ENCODE assay signal across 29 mouse cellular contexts in genomic region chr7:137875306-137875705, GRCm38 (mm10).
"Had no signal": no experiment of that assay in that cellular context is flagged by ENCODE, and none has a peak within 500 bp of the region (broad histone marks: within the 10 kb centered on the region; RNA-seq: fewer than 3 reads in every experiment).

No protein-coding gene starts in this region.

- H3K27ac ChIP-seq: limb, embryonic 10.5 days; limb, embryonic 12.5 days; limb, embryonic 13.5 days; limb, embryonic 15.5 days; liver, embryonic 12.5 days; liver, embryonic 13.5 days; liver, embryonic 14.5 days; liver, embryonic 15.5 days; lung, embryonic 15.5 days; macrophage; midbrain, embryonic 10.5 days; midbrain, embryonic 12.5 days; midbrain, embryonic 13.5 days; midbrain, embryonic 15.5 days had no signal

- H3K9ac ChIP-seq: limb, embryonic 12.5 days; limb, embryonic 13.5 days; limb, embryonic 15.5 days; liver, embryonic 12.5 days; liver, embryonic 13.5 days; liver, embryonic 14.5 days; liver, embryonic 15.5 days; liver, postnatal 0 days; lung, embryonic 14.5 days; lung, embryonic 15.5 days; midbrain, embryonic 12.5 days; midbrain, embryonic 13.5 days; midbrain, embryonic 15.5 days had no signal

- ATAC-seq: liver, embryonic 12.5 days; liver, postnatal 0 days; lung, postnatal 0 days; midbrain, embryonic 13.5 days; midbrain, embryonic 15.5 days; midbrain, embryonic 16.5 days had no signal

- H3K27me3 ChIP-seq: limb, embryonic 12.5 days; limb, embryonic 13.5 days; limb, embryonic 15.5 days; liver, embryonic 12.5 days; liver, embryonic 13.5 days; liver, embryonic 15.5 days; lung, embryonic 15.5 days; megakaryocyte, embryonic 14.5 days; midbrain, embryonic 12.5 days; midbrain, embryonic 13.5 days; midbrain, embryonic 15.5 days had no signal

- H3K9me3 ChIP-seq: limb, embryonic 10.5 days; limb, embryonic 12.5 days; limb, embryonic 15.5 days; lung, embryonic 15.5 days; midbrain, embryonic 10.5 days; midbrain, embryonic 12.5 days; midbrain, embryonic 15.5 days had no signal

- DNase-seq: left cerebral cortex, postnatal 4 days; liver; liver, embryonic 13.5 days; liver, postnatal 0 days; lung, adult 18-20 months; lung, adult 2 months; lung, embryonic 14.5 days; lung, postnatal 10 days; lung, postnatal 14 days; lung, postnatal 36 days; lung, postnatal 4 days; midbrain, embryonic 14.5 days had no signal

- H3K4me1 ChIP-seq: limb, embryonic 10.5 days; limb, embryonic 12.5 days; limb, embryonic 15.5 days; liver, embryonic 12.5 days; liver, embryonic 13.5 days; liver, embryonic 15.5 days; lung, embryonic 15.5 days; megakaryocyte, embryonic 14.5 days; midbrain, embryonic 10.5 days; midbrain, embryonic 13.5 days; midbrain, embryonic 15.5 days had no signal

- H3K36me3 ChIP-seq: limb, embryonic 10.5 days; limb, embryonic 12.5 days; limb, embryonic 13.5 days; limb, embryonic 15.5 days; liver, embryonic 12.5 days; liver, embryonic 13.5 days; liver, embryonic 15.5 days; lung, embryonic 15.5 days; midbrain, embryonic 10.5 days; midbrain, embryonic 12.5 days; midbrain, embryonic 13.5 days; midbrain, embryonic 15.5 days had no signal

- H3K4me3 ChIP-seq: limb, embryonic 10.5 days; limb, embryonic 12.5 days; limb, embryonic 13.5 days; limb, embryonic 15.5 days; liver, embryonic 12.5 days; liver, embryonic 13.5 days; liver, embryonic 15.5 days; lung, embryonic 15.5 days; megakaryocyte, embryonic 14.5 days; midbrain, embryonic 10.5 days; midbrain, embryonic 12.5 days; midbrain, embryonic 13.5 days; midbrain, embryonic 15.5 days; myocyte had no signal
